Mouse (Mus musculus) ES-Bruce4 (cell line): ENCODE measurements around the gene Tfb2m.

Source experiments
- CTCF ChIP-seq: IDR thresholded peaks from one replicate; pipeline ENCODE4 v1.8.1; 2011; ENCODE audit warnings: low read depth, low read length
- EP300 ChIP-seq: IDR thresholded peaks from 2 replicates; pipeline ENCODE4 v1.6.1; 2011; ENCODE audit warnings: low read depth, low read length; ENCODE audit not compliant: insufficient read depth
- POLR2A ChIP-seq: IDR thresholded peaks from one replicate; pipeline ENCODE4 v1.8.1; 2011; ENCODE audit warnings: low read length; ENCODE audit not compliant: insufficient read depth

DNA sequence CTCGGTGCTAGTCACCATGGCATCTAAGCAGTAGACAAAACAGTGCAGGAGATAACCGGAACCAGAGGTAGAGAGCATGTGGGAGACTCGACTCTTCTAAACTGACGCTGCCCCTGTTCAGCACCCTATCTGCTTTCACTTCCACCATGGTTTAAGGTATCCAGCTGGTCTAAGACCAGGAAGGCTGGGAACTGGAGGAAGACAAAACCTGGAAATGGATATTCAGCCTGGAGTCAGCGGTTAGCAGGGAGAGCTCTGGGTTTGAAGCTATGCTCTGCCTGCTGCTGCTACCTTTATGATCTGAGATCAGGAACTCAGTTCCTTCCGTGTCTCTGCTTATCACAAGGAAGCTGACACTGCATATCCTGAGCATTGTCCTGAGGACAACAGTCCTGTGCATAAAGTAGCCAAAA, 36.0 kb upstream of the Tfb2m start:
- TF ChIP-seq CTCF (no peak), POLR2A (no peak), EP300 (no peak)
